Mouse (Mus musculus) thymus, adult 2 months (tissue): ENCODE results near the gene Gm1123.

Experiments used
- CTCF ChIP-seq: fragments of 200-500 bp; IDR thresholded peaks from 2 replicates; pipeline ENCODE4 v1.5.1; 2012; ENCODE audit warnings: mild to moderate bottlenecking, control low read depth, low read length, moderate library complexity, borderline replicate concordance; ENCODE audit not compliant: control insufficient read depth, poor library complexity, insufficient read depth; ENCODE audit errors: extremely low read depth
- POLR2A ChIP-seq: fragments of 200-500 bp; IDR thresholded peaks from 2 replicates; pipeline ENCODE4 v1.6.1; 2012; ENCODE audit warnings: mild to moderate bottlenecking, low read length, control low read depth, moderate library complexity; ENCODE audit not compliant: control insufficient read depth, poor library complexity, insufficient read depth; ENCODE audit errors: extremely low read depth

- TF ChIP-seq CTCF (no peak), POLR2A (no peak)
These were observed 70.4 kb downstream of the Gm1123 start for GRCm38 (mm10) chr9:98965084-98965483.
